Mouse (Mus musculus): ENCODE measurements around the gene Cfap36.

Gene Cfap36

DNA sequence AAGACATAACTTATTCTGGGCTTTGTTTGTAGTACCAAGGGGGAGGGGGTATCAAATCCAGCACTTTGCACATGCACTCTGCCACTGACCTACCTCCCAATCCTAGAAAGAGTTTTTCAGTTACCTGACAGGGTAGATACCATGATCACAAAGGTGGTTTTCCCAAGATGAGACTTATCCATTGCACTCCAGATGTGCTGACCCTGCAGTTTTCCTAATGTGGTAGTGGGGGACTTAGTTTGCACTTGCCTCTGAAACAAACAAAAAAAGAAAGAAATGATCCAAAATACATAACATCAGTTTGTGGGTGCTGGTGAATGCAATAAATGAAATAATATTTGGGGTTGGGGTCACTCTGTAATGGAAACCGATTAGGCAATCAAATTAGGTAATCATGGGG is 67.9 kb downstream of the Cfap36 start:
- no peak for DNase-seq

DNA sequence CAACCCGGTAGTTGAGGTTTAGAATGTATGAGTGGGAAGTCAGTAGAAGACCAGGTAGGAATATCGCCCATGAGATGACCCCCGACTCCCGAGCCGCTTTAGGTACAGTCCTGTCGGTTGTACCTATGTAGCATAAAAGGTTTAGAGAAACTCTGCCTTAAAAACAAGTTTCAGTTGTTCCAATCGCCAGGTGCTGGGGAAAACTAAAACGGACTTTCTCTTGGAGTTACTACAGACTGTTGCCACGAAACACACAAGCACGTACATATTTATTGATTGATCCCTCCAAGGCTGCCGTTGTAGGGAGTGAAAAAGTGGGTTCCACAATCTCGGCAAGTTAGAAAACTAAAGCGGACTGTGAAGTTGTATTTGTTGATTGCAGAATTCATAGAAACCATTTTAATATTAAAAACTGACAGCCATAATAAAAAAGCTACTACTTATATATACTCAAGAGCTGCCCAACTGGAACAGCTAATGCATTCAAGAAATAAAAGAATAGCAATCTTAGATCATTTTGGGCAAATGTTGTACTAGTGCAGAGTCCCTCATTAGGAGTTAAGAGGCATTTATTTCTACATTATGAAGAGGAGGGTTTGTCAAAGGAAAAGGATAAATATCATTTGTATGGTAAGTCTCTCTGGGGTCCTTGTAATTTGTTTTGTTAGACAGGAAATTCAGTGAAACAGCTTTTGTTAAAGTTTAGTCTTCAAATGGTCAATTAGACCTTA is 73.3 kb downstream of the Cfap36 start:
- no peak for DNase-seq

DNA sequence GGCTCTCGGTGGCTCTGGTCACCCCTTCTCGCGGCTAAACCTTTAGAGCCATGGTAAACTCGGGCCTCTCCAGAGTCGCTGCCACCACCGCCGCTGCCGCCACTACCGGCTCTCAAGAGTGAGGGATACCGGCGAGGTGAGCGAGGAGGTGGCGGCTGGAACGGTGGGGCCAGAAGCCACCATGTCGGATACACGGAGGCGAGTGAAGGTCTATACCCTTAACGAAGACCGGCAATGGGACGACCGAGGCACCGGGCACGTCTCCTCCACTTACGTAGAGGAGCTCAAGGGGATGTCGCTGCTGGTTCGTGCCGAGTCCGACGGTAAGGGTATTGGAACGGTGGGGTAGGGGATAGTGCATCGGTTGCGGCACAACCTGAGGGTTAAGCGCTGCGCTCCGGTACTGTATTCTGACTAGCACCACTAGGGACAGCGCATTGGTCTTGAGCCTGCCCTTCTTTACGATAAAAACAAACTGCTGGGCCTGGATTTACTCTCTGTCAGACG is 74.0 kb downstream of the Cfap36 start:
- DNase-seq = peak; percentile 50 to 65

DNA sequence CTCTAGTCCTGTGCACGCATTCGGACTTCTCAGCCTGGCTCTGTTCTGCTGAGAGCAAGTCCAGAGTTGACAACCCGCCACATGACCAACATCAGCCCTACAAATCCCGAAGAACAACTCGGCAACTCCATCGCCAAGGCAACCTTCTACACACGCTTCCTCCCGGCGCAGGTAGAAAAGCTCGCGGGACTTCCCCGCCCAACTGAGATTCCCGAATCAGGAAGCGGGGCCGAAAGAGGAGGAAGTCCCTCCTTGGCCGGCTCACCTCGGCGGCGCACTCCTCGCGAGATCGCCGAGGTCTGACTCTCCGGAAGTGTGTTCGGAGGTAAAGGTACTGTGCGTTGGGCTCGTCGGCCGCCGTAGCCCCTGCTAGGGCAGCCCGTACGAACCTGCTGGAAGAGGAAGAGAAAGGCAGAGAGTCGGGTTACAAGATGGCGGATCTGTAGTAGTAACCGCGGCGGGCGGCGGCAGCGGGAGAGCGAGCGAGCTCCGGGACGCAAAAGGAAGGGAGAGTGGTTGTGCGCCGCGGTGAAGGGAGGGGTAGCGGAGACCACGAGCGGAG is 74.6 kb downstream of the Cfap36 start, which contains the start of gene Ppp4r3b:
Gene Ppp4r3b, plus strand, starts transcription at position 328 of the 562 bp plus-strand sequence.
- peak; percentile 99 for DNase-seq

DNA sequence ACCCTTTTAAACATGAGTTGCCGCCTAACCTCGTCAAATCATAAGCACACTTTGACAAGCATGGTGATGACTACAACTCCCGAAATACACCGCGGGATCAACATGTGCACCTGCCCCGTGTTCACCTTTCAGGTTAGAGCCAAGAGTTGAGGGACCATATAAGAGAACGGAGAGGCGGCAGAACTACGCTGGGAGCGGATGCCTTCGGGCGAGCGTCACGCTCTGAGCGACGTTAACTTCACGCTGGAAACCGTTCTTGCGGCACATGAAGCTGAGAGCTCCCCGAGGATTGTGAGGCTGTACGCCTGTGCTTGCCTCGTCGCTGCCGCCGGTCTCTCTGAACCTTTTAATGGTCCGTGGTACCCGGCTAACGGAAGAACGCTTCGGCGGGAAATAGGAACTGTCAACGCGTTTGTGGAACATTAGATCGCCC is 75.2 kb downstream of the Cfap36 start:
- peak; percentile 74 for DNase-seq
